9 mouse cellular contexts compared by ENCODE assay signal in genomic region chr10:25426058-25426457, GRCm38 (mm10).
DNase-seq lines count a peak whose midpoint lies in the region; ATAC-seq lines count a peak whose summit lies in the region.
"Had no signal": no experiment of that assay in that cellular context is flagged by ENCODE, and none has a peak within 500 bp of the region (broad histone marks: within the 10 kb centered on the region; RNA-seq: fewer than 3 reads in every experiment).

No protein-coding gene starts in this region.

- H3K27me3 ChIP-seq in kidney, embryonic 14.5 days (ENCODE audit: control insufficient read depth, insufficient read depth, low read length): no peaks in the 10 kb centered on the region
- no peaks in the 10 kb centered on the region for H3K27me3 ChIP-seq in embryonic facial prominence, embryonic 15.5 days
- no peaks in the 10 kb centered on the region for H3K27me3 ChIP-seq in intestine, embryonic 15.5 days (replicated peaks)
- H3K27me3 ChIP-seq in hindbrain, embryonic 14.5 days (ENCODE audit: control insufficient read depth, insufficient read depth, low read length): no peaks in the 10 kb centered on the region
- no peaks in the 10 kb centered on the region for H3K27me3 ChIP-seq in hindbrain, embryonic 10.5 days (ENCODE audit: insufficient read depth, poor library complexity, severe bottlenecking)
- H3K27me3 ChIP-seq: megakaryocyte, embryonic 14.5 days had no signal

- ATAC-seq in kidney, embryonic 14.5 days (ENCODE audit: low FRiP score, low TSS enrichment): peak; percentile 73
- peak; percentile 47; the same call in 1 of the 2 replicates for ATAC-seq in embryonic facial prominence, embryonic 15.5 days (ENCODE audit: insufficient number of reproducible peaks, low FRiP score, low TSS enrichment, low read depth)
- ATAC-seq in intestine, embryonic 15.5 days: peak; percentile 72
- no peak for ATAC-seq in hindbrain, embryonic 14.5 days (ENCODE audit: low FRiP score)

- H3K9ac ChIP-seq in kidney, embryonic 14.5 days (ENCODE audit: low read depth, low read length): no peak overlapping the region
- H3K9ac ChIP-seq in embryonic facial prominence, embryonic 15.5 days: no peak overlapping the region
- no peak overlapping the region for H3K9ac ChIP-seq in intestine, embryonic 15.5 days
- H3K9ac ChIP-seq in hindbrain, embryonic 14.5 days: no peak overlapping the region

- no peak overlapping the region for H3K4me2 ChIP-seq in kidney, embryonic 14.5 days (replicated peaks; ENCODE audit: low read depth, low read length)
- no peak overlapping the region for H3K4me2 ChIP-seq in embryonic facial prominence, embryonic 15.5 days (replicated peaks)
- no peak overlapping the region for H3K4me2 ChIP-seq in intestine, embryonic 15.5 days (replicated peaks)
- no peak overlapping the region for H3K4me2 ChIP-seq in hindbrain, embryonic 14.5 days (replicated peaks)

- peak overlapping the region; percentile 63; the same call in 1 of the 2 replicates for H3K27ac ChIP-seq in kidney, embryonic 14.5 days (ENCODE audit: low read depth, low read length)
- peak overlapping the region; percentile 13; the same call in 1 of the 2 replicates for H3K27ac ChIP-seq in embryonic facial prominence, embryonic 15.5 days (replicated peaks)
- H3K27ac ChIP-seq in intestine, embryonic 15.5 days: peak overlapping the region; percentile 78
- H3K27ac ChIP-seq in hindbrain, embryonic 14.5 days: no peak overlapping the region
- H3K27ac ChIP-seq in hindbrain, embryonic 10.5 days: no peak overlapping the region

- H3K4me1 ChIP-seq in kidney, embryonic 14.5 days (ENCODE audit: control insufficient read depth, insufficient read depth, low read length): peaks cover 22% of the 10 kb centered on the region; the same call in 1 of the 2 replicates
- peaks cover 20% of the 10 kb centered on the region for H3K4me1 ChIP-seq in embryonic facial prominence, embryonic 15.5 days
- H3K4me1 ChIP-seq in intestine, embryonic 15.5 days (replicated peaks): peaks cover 34% of the 10 kb centered on the region
- no peaks in the 10 kb centered on the region for H3K4me1 ChIP-seq in hindbrain, embryonic 14.5 days (replicated peaks; ENCODE audit: control insufficient read depth, insufficient read depth, low read length)
- H3K4me1 ChIP-seq in hindbrain, embryonic 10.5 days (replicated peaks): peaks cover 17% of the 10 kb centered on the region

- H3K4me3 ChIP-seq in kidney, embryonic 14.5 days (ENCODE audit: low read length): no peak overlapping the region
- H3K4me3 ChIP-seq in embryonic facial prominence, embryonic 15.5 days (replicated peaks): no peak overlapping the region
- no peak overlapping the region for H3K4me3 ChIP-seq in intestine, embryonic 15.5 days (replicated peaks)
- H3K4me3 ChIP-seq in hindbrain, embryonic 14.5 days (replicated peaks; ENCODE audit: low read length): no peak overlapping the region
- H3K4me3 ChIP-seq in hindbrain, embryonic 10.5 days: no peak overlapping the region

- H3K36me3 ChIP-seq in kidney, embryonic 14.5 days (ENCODE audit: control insufficient read depth, insufficient read depth, low read length): no peaks in the 10 kb centered on the region
- no peaks in the 10 kb centered on the region for H3K36me3 ChIP-seq in embryonic facial prominence, embryonic 15.5 days
- no peaks in the 10 kb centered on the region for H3K36me3 ChIP-seq in intestine, embryonic 15.5 days
- no peaks in the 10 kb centered on the region for H3K36me3 ChIP-seq in hindbrain, embryonic 14.5 days (replicated peaks; ENCODE audit: control insufficient read depth, insufficient read depth)
- H3K36me3 ChIP-seq in hindbrain, embryonic 10.5 days: no peaks in the 10 kb centered on the region

- H3K9me3 ChIP-seq in kidney, embryonic 14.5 days (ENCODE audit: control insufficient read depth, low read length): no peaks in the 10 kb centered on the region
- no peaks in the 10 kb centered on the region for H3K9me3 ChIP-seq in embryonic facial prominence, embryonic 15.5 days (replicated peaks)
- H3K9me3 ChIP-seq in intestine, embryonic 15.5 days: no peaks in the 10 kb centered on the region
- no peaks in the 10 kb centered on the region for H3K9me3 ChIP-seq in hindbrain, embryonic 14.5 days (ENCODE audit: control insufficient read depth, low read length)
- no peaks in the 10 kb centered on the region for H3K9me3 ChIP-seq in hindbrain, embryonic 10.5 days
- H3K9me3 ChIP-seq: megakaryocyte, embryonic 14.5 days had no signal

- no peak for DNase-seq in kidney, adult 11 months
- DNase-seq in lung, postnatal 10 days: peak; percentile 77
- no peak for DNase-seq in left cerebral cortex, postnatal 36 days (ENCODE audit: low spot score in 2 of 2)
- no peak for DNase-seq in hindbrain, embryonic 14.5 days (ENCODE audit: low spot score)
- DNase-seq in hindbrain, embryonic 10.5 days (ENCODE audit: low spot score): no peak

- 26% methylated on average over 1 of the region's 1 CpGs for WGBS in kidney, embryonic 14.5 days
- WGBS in embryonic facial prominence, embryonic 15.5 days: 10% methylated on average over 1 of the region's 1 CpGs
- 16% methylated on average over 1 of the region's 1 CpGs for WGBS in intestine, embryonic 15.5 days
- 30% methylated on average over 1 of the region's 1 CpGs for WGBS in hindbrain, embryonic 14.5 days
- 27% methylated on average over 1 of the region's 1 CpGs for WGBS in hindbrain, embryonic 10.5 days

- intact Hi-C loops in left cerebral cortex, postnatal 36 days (cut with DNase I): no loop called here

Comparison
In these comparisons a context has a peak if more than half of its experiments do, and no peak if none do; other contexts are left out.
1. H3K27ac ChIP-seq: peak in kidney, embryonic 14.5 days (single experiment), embryonic facial prominence, embryonic 15.5 days (single experiment) and intestine, embryonic 15.5 days (single experiment); none in hindbrain, embryonic 14.5 days (single experiment) and hindbrain, embryonic 10.5 days (single experiment).